Mouse (Mus musculus): ENCODE measurements around the gene Stard7. TPM values are rescaled to one million over a fixed set of nuclear protein-coding genes. Genes with fewer than 3 reads are reported as not detected.
"Not testable (repeated sequence)": the region's sequence is repeated elsewhere in the genome, so short reads cannot be mapped to it uniquely, and the experiment has no call there.

The Stard7 gene
- total and polyA plus RNA-seq, 3 experiments, result 46.5 to 250 (median 81.6) TPM

- H3K36me3 ChIP-seq (replicated peaks), result peaks cover 90% of the 10 kb centered on the region
- H3K4me1 ChIP-seq (ENCODE audit: insufficient read depth, low read depth, low read length), result no peaks in the 10 kb centered on the region
- DNase-seq (ENCODE audit: low spot score) (no peak), ATAC-seq (ENCODE audit: extremely low read depth, insufficient number of reproducible peaks, low FRiP score, poor library complexity, severe bottlenecking) (no peak)
- TF ChIP-seq CTCF (IDR thresholded peaks at IDR 0.05; ENCODE audit: low read depth, low read length), result no peak
- TF ChIP-seq POLR2AphosphoS5 (IDR thresholded peaks at IDR 0.05; ENCODE audit: insufficient replicate concordance, low read depth, low read length), result no peak
- TF ChIP-seq TAL1 (conservative IDR thresholded peaks at IDR 0.05; ENCODE audit: low read depth, low read length), result no peak
- no peak for TF ChIP-seq GATA1 (IDR thresholded peaks at IDR 0.05; ENCODE audit: borderline replicate concordance, low read length)
- TF ChIP-seq GATA2 (IDR thresholded peaks at IDR 0.05; ENCODE audit: borderline replicate concordance, low read depth, low read length), result no peak
- no peaks in the 10 kb centered on the region for H3K9me3 ChIP-seq (replicated peaks)
- H3K4me3 ChIP-seq (ENCODE audit: low read depth, low read length), result no peak overlapping the region
- no peaks in the 10 kb centered on the region for H3K27me3 ChIP-seq (ENCODE audit: insufficient read depth, low read length)
These were observed 28.0 kb downstream of the Stard7 start for GRCm38 (mm10) chr2:127298056-127298455.

- DNase-seq (ENCODE audit: low spot score), result no peak
These were observed 30.7 kb downstream of the Stard7 start for GRCm38 (mm10) chr2:127300701-127301100.

GRCm38 (mm10) chr2:127301883-127302282 lies 31.9 kb downstream of the Stard7 start:
- peaks cover 54% of the 10 kb centered on the region for H3K36me3 ChIP-seq (replicated peaks)
- H3K4me1 ChIP-seq (ENCODE audit: insufficient read depth, low read depth, low read length), result no peaks in the 10 kb centered on the region; the same call in 1 of the 2 replicates
- no peak for ATAC-seq (ENCODE audit: extremely low read depth, insufficient number of reproducible peaks, low FRiP score, poor library complexity, severe bottlenecking)

More at GRCm38 (mm10) chr2:127300701-127301100, 30.7 kb downstream of the Stard7 start:
- H3K4me1 ChIP-seq (ENCODE audit: insufficient read depth, low read depth, low read length), result no peaks in the 10 kb centered on the region
- TF ChIP-seq GATA2 (IDR thresholded peaks at IDR 0.05; ENCODE audit: borderline replicate concordance, low read depth, low read length) (no peak), TAL1 (conservative IDR thresholded peaks at IDR 0.05; ENCODE audit: low read depth, low read length) (no peak), CTCF (IDR thresholded peaks at IDR 0.05; ENCODE audit: low read depth, low read length) (no peak), POLR2AphosphoS5 (IDR thresholded peaks at IDR 0.05; ENCODE audit: insufficient replicate concordance, low read depth, low read length) (no peak), GATA1 (IDR thresholded peaks at IDR 0.05; ENCODE audit: borderline replicate concordance, low read length) (no peak)
- no peaks in the 10 kb centered on the region for H3K27me3 ChIP-seq (ENCODE audit: insufficient read depth, low read length)
- no peaks in the 10 kb centered on the region for H3K9me3 ChIP-seq (replicated peaks)
- peaks cover 66% of the 10 kb centered on the region for H3K36me3 ChIP-seq (replicated peaks)
- no peak overlapping the region for H3K4me3 ChIP-seq (ENCODE audit: low read depth, low read length)
- no peak for ATAC-seq (ENCODE audit: extremely low read depth, insufficient number of reproducible peaks, low FRiP score, poor library complexity, severe bottlenecking)

GRCm38 (mm10) chr2:127304192-127304591 lies 34.2 kb downstream of the Stard7 start:
- H3K4me1 ChIP-seq (ENCODE audit: insufficient read depth, low read depth, low read length); ATAC-seq (ENCODE audit: extremely low read depth, insufficient number of reproducible peaks, low FRiP score, poor library complexity, severe bottlenecking); H3K4me3 ChIP-seq (ENCODE audit: low read depth, low read length); H3K9me3 ChIP-seq (replicated peaks); DNase-seq (ENCODE audit: low spot score); H3K27me3 ChIP-seq (ENCODE audit: insufficient read depth, low read length): not testable (repeated sequence)
- peaks cover 31% of the 10 kb centered on the region for H3K36me3 ChIP-seq (replicated peaks)

More at GRCm38 (mm10) chr2:127301883-127302282, 31.9 kb downstream of the Stard7 start:
- DNase-seq (ENCODE audit: low spot score), result no peak
- H3K9me3 ChIP-seq (replicated peaks), result no peaks in the 10 kb centered on the region
- no peaks in the 10 kb centered on the region for H3K27me3 ChIP-seq (ENCODE audit: insufficient read depth, low read length)
- TF ChIP-seq TAL1 (conservative IDR thresholded peaks at IDR 0.05; ENCODE audit: low read depth, low read length) (no peak), GATA2 (IDR thresholded peaks at IDR 0.05; ENCODE audit: borderline replicate concordance, low read depth, low read length) (no peak), POLR2AphosphoS5 (IDR thresholded peaks at IDR 0.05; ENCODE audit: insufficient replicate concordance, low read depth, low read length) (no peak), CTCF (IDR thresholded peaks at IDR 0.05; ENCODE audit: low read depth, low read length) (no peak), GATA1 (IDR thresholded peaks at IDR 0.05; ENCODE audit: borderline replicate concordance, low read length) (no peak)
- no peak overlapping the region for H3K4me3 ChIP-seq (ENCODE audit: low read depth, low read length)

GRCm38 (mm10) chr2:127304609-127305210 lies 34.7 kb downstream of the Stard7 start:
- H3K36me3 ChIP-seq (replicated peaks), result peaks cover 26% of the 10 kb centered on the region
- TF ChIP-seq POLR2AphosphoS5 (IDR thresholded peaks at IDR 0.05; ENCODE audit: insufficient replicate concordance, low read depth, low read length), result no peak
- TF ChIP-seq TAL1 (conservative IDR thresholded peaks at IDR 0.05; ENCODE audit: low read depth, low read length), result no peak
- no peak for TF ChIP-seq CTCF (IDR thresholded peaks at IDR 0.05; ENCODE audit: low read depth, low read length)
- no peak for TF ChIP-seq GATA1 (IDR thresholded peaks at IDR 0.05; ENCODE audit: borderline replicate concordance, low read length)
- TF ChIP-seq GATA2 (IDR thresholded peaks at IDR 0.05; ENCODE audit: borderline replicate concordance, low read depth, low read length), result no peak
- H3K4me3 ChIP-seq (ENCODE audit: low read depth, low read length), result no peak overlapping the region
- no peak for ATAC-seq (ENCODE audit: extremely low read depth, insufficient number of reproducible peaks, low FRiP score, poor library complexity, severe bottlenecking)
- no peak for DNase-seq (ENCODE audit: low spot score)
- no peaks in the 10 kb centered on the region for H3K9me3 ChIP-seq (replicated peaks)
- no peaks in the 10 kb centered on the region for H3K27me3 ChIP-seq (ENCODE audit: insufficient read depth, low read length)
- H3K4me1 ChIP-seq (ENCODE audit: insufficient read depth, low read depth, low read length), result no peaks in the 10 kb centered on the region; the same call in 1 of the 2 replicates

- TF ChIP-seq CTCF (IDR thresholded peaks at IDR 0.05; ENCODE audit: low read depth, low read length) (no peak), TAL1 (conservative IDR thresholded peaks at IDR 0.05; ENCODE audit: low read depth, low read length) (no peak), GATA1 (IDR thresholded peaks at IDR 0.05; ENCODE audit: borderline replicate concordance, low read length) (no peak), POLR2AphosphoS5 (IDR thresholded peaks at IDR 0.05; ENCODE audit: insufficient replicate concordance, low read depth, low read length) (no peak), GATA2 (IDR thresholded peaks at IDR 0.05; ENCODE audit: borderline replicate concordance, low read depth, low read length) (no peak)
- Histone ChIP-seq H3K27me3 (ENCODE audit: insufficient read depth, low read length) (no peaks in the 10 kb centered on the region), H3K4me1 (ENCODE audit: insufficient read depth, low read depth, low read length) (no peaks in the 10 kb centered on the region; the same call in 1 of the 2 replicates), H3K9me3 (replicated peaks) (no peaks in the 10 kb centered on the region), H3K4me3 (ENCODE audit: low read depth, low read length) (no peak overlapping the region), H3K36me3 (replicated peaks) (peaks cover 12% of the 10 kb centered on the region)
- no peak for DNase-seq (ENCODE audit: low spot score)
- ATAC-seq (ENCODE audit: extremely low read depth, insufficient number of reproducible peaks, low FRiP score, poor library complexity, severe bottlenecking), result no peak
These were observed 36.1 kb downstream of the Stard7 start for GRCm38 (mm10) chr2:127306123-127306522.
